Mouse (Mus musculus): ENCODE measurements at regions not wholly inside any gene's neighbourhood (a gene's known extent, or its start where the extent isn't known, plus 50 kb on each side); places are given as distances from the start of the nearest gene placed in this dataset.

GRCm38 (mm10) chr12:11981743-11982142, 280.2 kb upstream of the Fam49a start:
- H3K4me3 ChIP-seq (ENCODE audit: low read depth, low read length) = no peak overlapping the region
- H3K4me2 ChIP-seq (ENCODE audit: low read depth, low read length) = no peak overlapping the region
- no peak overlapping the region for H3K27ac ChIP-seq (replicated peaks; ENCODE audit: low read depth, low read length)
- H3K9ac ChIP-seq (replicated peaks; ENCODE audit: low read length) = no peak overlapping the region
- no peaks in the 10 kb centered on the region for H3K27me3 ChIP-seq (ENCODE audit: control insufficient read depth, insufficient read depth, low read length)
- no peaks in the 10 kb centered on the region for H3K9me3 ChIP-seq (replicated peaks; ENCODE audit: control insufficient read depth, low read length)
- no peaks in the 10 kb centered on the region for H3K4me1 ChIP-seq (ENCODE audit: control insufficient read depth, insufficient read depth, low read length)
- DNase-seq (ENCODE audit: low spot score) (no peak), ATAC-seq (replicated peaks; ENCODE audit: insufficient number of reproducible peaks, low FRiP score, low TSS enrichment, low read depth) (no peak)
- WGBS = 90% methylated on average over 1 of the region's 1 CpGs
- no peaks in the 10 kb centered on the region for H3K36me3 ChIP-seq (replicated peaks; ENCODE audit: control insufficient read depth, insufficient read depth, low read depth, low read length)

- H3K36me3 ChIP-seq (replicated peaks; ENCODE audit: control insufficient read depth, insufficient read depth, low read depth, low read length) = no peaks in the 10 kb centered on the region
- H3K27me3 ChIP-seq (ENCODE audit: control insufficient read depth, insufficient read depth, low read length) = no peaks in the 10 kb centered on the region
- ATAC-seq (replicated peaks; ENCODE audit: insufficient number of reproducible peaks, low FRiP score, low TSS enrichment, low read depth) = no peak
- no peaks in the 10 kb centered on the region for H3K4me1 ChIP-seq (ENCODE audit: control insufficient read depth, insufficient read depth, low read length)
- WGBS = 79% methylated on average over 1 of the region's 1 CpGs
- no peak overlapping the region for H3K27ac ChIP-seq (replicated peaks; ENCODE audit: low read depth, low read length)
- H3K9ac ChIP-seq (replicated peaks; ENCODE audit: low read length) = no peak overlapping the region
- H3K4me2 ChIP-seq (ENCODE audit: low read depth, low read length) = no peak overlapping the region
- no peak overlapping the region for H3K4me3 ChIP-seq (ENCODE audit: low read depth, low read length)
- H3K9me3 ChIP-seq (replicated peaks; ENCODE audit: control insufficient read depth, low read length) = no peaks in the 10 kb centered on the region
- no peak for DNase-seq (ENCODE audit: low spot score)
Observed at GRCm38 (mm10) chr12:11993513-11993912, 268.4 kb upstream of the Fam49a start.

GRCm38 (mm10) chr12:11999199-11999598, 262.7 kb upstream of the Fam49a start:
- Histone ChIP-seq H3K27me3 (ENCODE audit: control insufficient read depth, insufficient read depth, low read length) (no peaks in the 10 kb centered on the region), H3K4me2 (ENCODE audit: low read depth, low read length) (no peak overlapping the region), H3K36me3 (replicated peaks; ENCODE audit: control insufficient read depth, insufficient read depth, low read depth, low read length) (no peaks in the 10 kb centered on the region), H3K9me3 (replicated peaks; ENCODE audit: control insufficient read depth, low read length) (no peaks in the 10 kb centered on the region), H3K4me3 (ENCODE audit: low read depth, low read length) (no peak overlapping the region), H3K4me1 (ENCODE audit: control insufficient read depth, insufficient read depth, low read length) (no peaks in the 10 kb centered on the region), H3K27ac (replicated peaks; ENCODE audit: low read depth, low read length) (no peak overlapping the region), H3K9ac (replicated peaks; ENCODE audit: low read length) (no peak overlapping the region)
- ATAC-seq (replicated peaks; ENCODE audit: insufficient number of reproducible peaks, low FRiP score, low TSS enrichment, low read depth) (no peak), DNase-seq (ENCODE audit: low spot score) (no peak)
- WGBS = 90% methylated on average over 4 of the region's 4 CpGs

GRCm38 (mm10) chr12:12002414-12002813, 259.5 kb upstream of the Fam49a start:
- no peaks in the 10 kb centered on the region for H3K9me3 ChIP-seq (replicated peaks; ENCODE audit: control insufficient read depth, low read length)
- H3K9ac ChIP-seq (replicated peaks; ENCODE audit: low read length) = no peak overlapping the region
- 15% methylated on average over 3 of the region's 3 CpGs for WGBS
- no peaks in the 10 kb centered on the region for H3K36me3 ChIP-seq (replicated peaks; ENCODE audit: control insufficient read depth, insufficient read depth, low read depth, low read length)
- no peaks in the 10 kb centered on the region for H3K4me1 ChIP-seq (ENCODE audit: control insufficient read depth, insufficient read depth, low read length)
- ATAC-seq (replicated peaks; ENCODE audit: insufficient number of reproducible peaks, low FRiP score, low TSS enrichment, low read depth) = peak; percentile 44; the same call in 1 of the 2 replicates
- H3K27me3 ChIP-seq (ENCODE audit: control insufficient read depth, insufficient read depth, low read length) = no peaks in the 10 kb centered on the region
- H3K4me3 ChIP-seq (ENCODE audit: low read depth, low read length) = no peak overlapping the region
- H3K4me2 ChIP-seq (ENCODE audit: low read depth, low read length) = no peak overlapping the region
- peak; percentile 64 for DNase-seq (ENCODE audit: low spot score)
- no peak overlapping the region for H3K27ac ChIP-seq (replicated peaks; ENCODE audit: low read depth, low read length)

GRCm38 (mm10) chr12:12010592-12010991, 251.3 kb upstream of the Fam49a start:
- no peak for DNase-seq (ENCODE audit: low spot score)
- Histone ChIP-seq H3K4me1 (ENCODE audit: control insufficient read depth, insufficient read depth, low read length) (no peaks in the 10 kb centered on the region), H3K27ac (replicated peaks; ENCODE audit: low read depth, low read length) (no peak overlapping the region), H3K27me3 (ENCODE audit: control insufficient read depth, insufficient read depth, low read length) (no peaks in the 10 kb centered on the region), H3K9me3 (replicated peaks; ENCODE audit: control insufficient read depth, low read length) (no peaks in the 10 kb centered on the region), H3K9ac (replicated peaks; ENCODE audit: low read length) (no peak overlapping the region), H3K4me3 (ENCODE audit: low read depth, low read length) (no peak overlapping the region), H3K36me3 (replicated peaks; ENCODE audit: control insufficient read depth, insufficient read depth, low read depth, low read length) (no peaks in the 10 kb centered on the region), H3K4me2 (ENCODE audit: low read depth, low read length) (no peak overlapping the region)
- ATAC-seq (replicated peaks; ENCODE audit: insufficient number of reproducible peaks, low FRiP score, low TSS enrichment, low read depth) = no peak

- Histone ChIP-seq H3K4me1 (ENCODE audit: control insufficient read depth, insufficient read depth, low read length) (no peaks in the 10 kb centered on the region), H3K36me3 (replicated peaks; ENCODE audit: control insufficient read depth, insufficient read depth, low read depth, low read length) (no peaks in the 10 kb centered on the region), H3K27me3 (ENCODE audit: control insufficient read depth, insufficient read depth, low read length) (no peaks in the 10 kb centered on the region), H3K27ac (replicated peaks; ENCODE audit: low read depth, low read length) (no peak overlapping the region), H3K9me3 (replicated peaks; ENCODE audit: control insufficient read depth, low read length) (no peaks in the 10 kb centered on the region), H3K9ac (replicated peaks; ENCODE audit: low read length) (no peak overlapping the region), H3K4me2 (ENCODE audit: low read depth, low read length) (no peak overlapping the region), H3K4me3 (ENCODE audit: low read depth, low read length) (no peak overlapping the region)
- DNase-seq (ENCODE audit: low spot score) = no peak
- 86% methylated on average over 6 of the region's 6 CpGs for WGBS
- ATAC-seq (replicated peaks; ENCODE audit: insufficient number of reproducible peaks, low FRiP score, low TSS enrichment, low read depth) = no peak
Observed at GRCm38 (mm10) chr12:12023819-12024470, 238.0 kb upstream of the Fam49a start.

- no peaks in the 10 kb centered on the region for H3K9me3 ChIP-seq (replicated peaks; ENCODE audit: control insufficient read depth, low read length)
- no peak for ATAC-seq (replicated peaks; ENCODE audit: insufficient number of reproducible peaks, low FRiP score, low TSS enrichment, low read depth)
- H3K4me3 ChIP-seq (ENCODE audit: low read depth, low read length) = no peak overlapping the region
- H3K36me3 ChIP-seq (replicated peaks; ENCODE audit: control insufficient read depth, insufficient read depth, low read depth, low read length) = no peaks in the 10 kb centered on the region
- no peak overlapping the region for H3K9ac ChIP-seq (replicated peaks; ENCODE audit: low read length)
- H3K4me2 ChIP-seq (ENCODE audit: low read depth, low read length) = no peak overlapping the region
- WGBS = 87% methylated on average over 2 of the region's 2 CpGs
- H3K27me3 ChIP-seq (ENCODE audit: control insufficient read depth, insufficient read depth, low read length) = no peaks in the 10 kb centered on the region
- H3K4me1 ChIP-seq (ENCODE audit: control insufficient read depth, insufficient read depth, low read length) = no peaks in the 10 kb centered on the region
- no peak for DNase-seq (ENCODE audit: low spot score)
- no peak overlapping the region for H3K27ac ChIP-seq (replicated peaks; ENCODE audit: low read depth, low read length)
Observed at GRCm38 (mm10) chr12:12030039-12030550, 231.8 kb upstream of the Fam49a start.

GRCm38 (mm10) chr12:12034521-12034920, 227.4 kb upstream of the Fam49a start:
- no peak overlapping the region for H3K27ac ChIP-seq (replicated peaks; ENCODE audit: low read depth, low read length)
- no peaks in the 10 kb centered on the region for H3K27me3 ChIP-seq (ENCODE audit: control insufficient read depth, insufficient read depth, low read length)
- no peak overlapping the region for H3K4me3 ChIP-seq (ENCODE audit: low read depth, low read length)
- H3K4me2 ChIP-seq (ENCODE audit: low read depth, low read length) = no peak overlapping the region
- no peak for DNase-seq (ENCODE audit: low spot score)
- no peaks in the 10 kb centered on the region for H3K36me3 ChIP-seq (replicated peaks; ENCODE audit: control insufficient read depth, insufficient read depth, low read depth, low read length)
- H3K9ac ChIP-seq (replicated peaks; ENCODE audit: low read length) = no peak overlapping the region
- no peaks in the 10 kb centered on the region for H3K4me1 ChIP-seq (ENCODE audit: control insufficient read depth, insufficient read depth, low read length)
- no peaks in the 10 kb centered on the region for H3K9me3 ChIP-seq (replicated peaks; ENCODE audit: control insufficient read depth, low read length)
- no peak for ATAC-seq (replicated peaks; ENCODE audit: insufficient number of reproducible peaks, low FRiP score, low TSS enrichment, low read depth)
